Mouse (Mus musculus): ENCODE measurements around the gene Pmm1. TPM values are rescaled to one million over a fixed set of nuclear protein-coding genes. Genes with fewer than 3 reads are reported as not detected.

The Pmm1 gene
- total and polyA plus RNA-seq, 3 experiments: 51.8 to 140 (median 128) TPM

DNA sequence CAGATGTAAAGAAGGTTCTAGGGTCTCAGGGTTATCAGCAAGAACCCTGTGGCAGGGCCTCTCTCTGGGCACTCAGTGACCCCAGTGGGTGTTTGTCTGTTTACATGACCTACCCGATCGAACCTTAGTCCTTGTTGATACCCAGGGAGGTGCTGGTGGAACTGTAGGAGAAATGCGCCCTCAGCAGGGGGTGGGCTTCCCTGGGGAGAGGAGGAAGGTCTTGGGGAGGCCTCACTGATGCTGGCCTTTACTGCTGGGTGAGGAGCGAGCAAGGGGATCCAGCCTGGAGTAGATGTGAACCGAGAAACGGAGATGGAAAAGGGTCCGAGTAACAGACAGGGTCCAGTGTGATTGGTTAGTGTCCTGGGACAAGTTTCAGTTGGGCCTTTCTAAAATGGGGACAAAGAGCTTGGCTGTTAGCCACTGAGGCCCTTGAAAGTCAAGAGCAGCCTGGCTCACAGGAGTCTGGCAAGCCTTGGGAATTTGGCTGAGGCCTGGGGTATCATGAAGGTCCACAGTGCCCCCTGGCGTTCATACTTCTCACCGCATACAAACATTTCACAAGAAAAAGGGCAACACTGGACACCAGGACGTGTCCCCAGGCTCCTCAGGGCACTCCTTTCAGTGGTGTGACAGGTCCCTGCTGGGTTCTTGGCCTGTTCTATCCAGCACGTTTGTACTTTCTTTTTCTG is 28.8 kb upstream of the Pmm1 start (continued):
- TF ChIP-seq BHLHE40 (IDR thresholded peaks at IDR 0.05; ENCODE audit: low read depth, low read length) (no peak), CHD1 (IDR thresholded peaks at IDR 0.05; ENCODE audit: low read depth, low read length) (no peak), TBP (conservative IDR thresholded peaks at IDR 0.05; ENCODE audit: low read depth, low read length) (no peak), ELF1 (IDR thresholded peaks at IDR 0.05; ENCODE audit: low read depth, low read length) (no peak), ZNF384 (IDR thresholded peaks at IDR 0.05; ENCODE audit: low read depth, low read length) (no peak), CTCF (conservative IDR thresholded peaks at IDR 0.05 in 1 of 2, IDR thresholded peaks at IDR 0.05 in 1 of 2; ENCODE audit: low read depth in 2 of 2, low read length in 2 of 2) (peak; percentile 48 to 97; a peak in 3 of 4 replicates)

DNA sequence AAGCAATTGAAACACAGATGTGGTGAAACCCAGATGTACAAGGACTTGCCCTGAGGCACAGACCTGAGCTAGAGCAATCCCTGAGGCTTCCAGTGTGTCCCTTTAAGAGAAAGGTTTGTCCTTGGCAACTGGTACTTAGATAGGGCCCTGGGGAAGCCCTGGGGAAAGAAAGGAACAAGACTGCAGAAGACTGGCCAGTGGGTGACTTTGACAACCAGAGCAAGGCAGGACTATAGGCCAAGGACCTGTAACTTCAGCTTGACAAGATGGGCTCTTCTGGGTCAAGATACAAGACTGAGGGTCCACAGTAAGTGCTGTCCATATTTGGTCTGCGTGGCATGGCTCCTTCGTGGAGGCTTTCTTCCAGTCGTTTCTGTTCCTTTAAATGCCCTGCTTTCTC is 26.9 kb upstream of the Pmm1 start, which contains the start of gene Xrcc6:
Gene Xrcc6, plus strand, starts transcription at position 190 of the 400 bp plus-strand sequence.
- no peak within 1 kb of the TSS for H3K4me2 ChIP-seq (ENCODE audit: insufficient read depth, low read depth, poor library complexity, severe bottlenecking)
- no peak within 1 kb of the TSS for H3K4me3 ChIP-seq (replicated peaks in 1 of 3; ENCODE audit: low read depth in 2 of 3, low read length in 2 of 3, poor library complexity in 1 of 3)
- TF ChIP-seq ETS1 (conservative IDR thresholded peaks at IDR 0.05; ENCODE audit: low read depth, low read length) (no peak), CHD1 (IDR thresholded peaks at IDR 0.05; ENCODE audit: low read depth, low read length) (no peak), MXI1 (IDR thresholded peaks at IDR 0.05; ENCODE audit: low read depth, low read length) (no peak), MAZ (IDR thresholded peaks at IDR 0.05; ENCODE audit: low read depth, low read length) (no peak), ELF1 (IDR thresholded peaks at IDR 0.05; ENCODE audit: low read depth, low read length) (no peak), MYC (IDR thresholded peaks at IDR 0.05; ENCODE audit: low read depth, low read length) (no peak), NELFE (IDR thresholded peaks at IDR 0.05; ENCODE audit: low read depth, low read length) (no peak), CTCF (conservative IDR thresholded peaks at IDR 0.05 in 1 of 2, IDR thresholded peaks at IDR 0.05 in 1 of 2; ENCODE audit: low read depth in 2 of 2, low read length in 2 of 2) (no peak), MAFK (IDR thresholded peaks at IDR 0.05; ENCODE audit: insufficient replicate concordance, low read length) (no peak), ZC3H11A (IDR thresholded peaks at IDR 0.05; ENCODE audit: low read depth, low read length) (no peak), KAT2A (IDR thresholded peaks at IDR 0.05; ENCODE audit: insufficient replicate concordance, low read length) (no peak), IRF4 (IDR thresholded peaks at IDR 0.05; ENCODE audit: low read depth, low read length) (no peak), TCF12 (IDR thresholded peaks at IDR 0.05; ENCODE audit: low read depth, low read length) (no peak), EP300 (IDR thresholded peaks at IDR 0.05; ENCODE audit: low read length) (no peak), UBTF (IDR thresholded peaks at IDR 0.05; ENCODE audit: low read depth, low read length) (no peak), ZKSCAN1 (IDR thresholded peaks at IDR 0.05; ENCODE audit: borderline replicate concordance, low read depth, low read length) (no peak), RCOR1 (conservative IDR thresholded peaks at IDR 0.05; ENCODE audit: low read depth, low read length) (no peak), POLR2A (IDR thresholded peaks at IDR 0.05; ENCODE audit: low read depth, low read length) (no peak), GABPA (IDR thresholded peaks at IDR 0.05; ENCODE audit: insufficient replicate concordance, low read depth, low read length) (no peak), JUND (conservative IDR thresholded peaks at IDR 0.05; ENCODE audit: low read depth, low read length) (no peak)
- no peak within 1 kb of the TSS for H3K9ac ChIP-seq (ENCODE audit: insufficient read depth, low read depth)
- H3K36me3 ChIP-seq (replicated peaks in 1 of 2; ENCODE audit: control insufficient read depth in 1 of 2, insufficient read depth in 1 of 2, low read length in 1 of 2): peaks cover 0 to 18% of the 10 kb centered on the region in 2 experiments
- H3K79me2 ChIP-seq (replicated peaks; ENCODE audit: control insufficient read depth, extremely low read depth, insufficient read depth, poor library complexity, severe bottlenecking): no peaks in the 10 kb centered on the region
- H3K9me3 ChIP-seq (replicated peaks; ENCODE audit: low read length): no peaks in the 10 kb centered on the region
- no peaks in the 10 kb centered on the region for H3K27me3 ChIP-seq (replicated peaks)
- dilution Hi-C loops (cut with MboI; ENCODE audit: extremely low pct_ligation_motif_present, extremely low pct_unique_long_range_greater_than_20kb, low sequenced_read_pairs) (no loop called here), in situ Hi-C loops (cut with MboI; ENCODE audit: low pct_ligation_motif_present, low pct_unique_long_range_greater_than_20kb, low sequenced_read_pairs) (no loop called here)
- DNase-seq (ENCODE audit: extremely low read depth): no peak
- H3K27ac ChIP-seq (ENCODE audit: insufficient read depth, low read depth): no peak within 1 kb of the TSS
- H3K4me1 ChIP-seq (ENCODE audit: control insufficient read depth in 1 of 2, insufficient read depth in 2 of 2): peaks cover 0 to 15% of the 10 kb centered on the region in 2 experiments; a peak in 1 of 4 replicates
